8 mouse cellular contexts compared by ENCODE assay signal in genomic region chr6:108782526-108783183, GRCm38 (mm10). TPM values are rescaled to one million over a fixed set of nuclear protein-coding genes. Genes with fewer than 3 reads are reported as not detected.
DNase-seq lines count a peak whose midpoint lies in the region; ATAC-seq lines count a peak whose summit lies in the region.

TSS of gene Arl8b (plus strand) at chr6:108783099.

- H3K9me3 ChIP-seq in intestine, embryonic 14.5 days (ENCODE audit: control insufficient read depth, low read length) = no peaks in the 10 kb centered on the region

- H3K4me2 ChIP-seq in intestine, embryonic 14.5 days (ENCODE audit: low read length) = peak within 1 kb of the TSS; percentile 89

- 11% methylated on average over 36 of the region's 36 CpGs for WGBS in intestine, embryonic 14.5 days

- peak within 1 kb of the TSS; percentile 99 for H3K4me3 ChIP-seq in intestine, embryonic 14.5 days (ENCODE audit: low read depth, low read length)

- intact Hi-C loops in left cerebral cortex, postnatal 14 days (cut with DNase I) = loop anchor here (2.0 kb wide), 1 partner anchor 46 kb away; the partner anchor contains the start of gene Edem1

- no peaks in the 10 kb centered on the region for H3K36me3 ChIP-seq in intestine, embryonic 14.5 days (ENCODE audit: control insufficient read depth, insufficient read depth, low read length)

- H3K9ac ChIP-seq in intestine, embryonic 14.5 days (ENCODE audit: low read length) = peak within 1 kb of the TSS; percentile 94

- peak; percentile 96 to 98 for DNase-seq in adrenal gland, adult (ENCODE audit: inconsistent age in 2 of 2, low spot score in 1 of 2)
- DNase-seq in embryo, embryonic 10.5 days (ENCODE audit: low spot score) = peak; percentile 96
- peak; percentile 95 for DNase-seq in gastrocnemius, postnatal 25 days
- peak; percentile 98 for DNase-seq in intestine, embryonic 14.5 days (ENCODE audit: low spot score)
- DNase-seq in left cerebral cortex, postnatal 14 days (ENCODE audit: low spot score in 2 of 2) = peak; percentile 96
- peak; percentile 96 for DNase-seq in mesoderm, embryonic 11.5 days (ENCODE audit: low read depth, low spot score)
- peak; percentile 88 to 89 for DNase-seq in right cerebral cortex, postnatal 36 days (ENCODE audit: low spot score in 2 of 2)
- DNase-seq in yolk sac, embryonic 10.5 days (ENCODE audit: low spot score) = peak; percentile 90

- peak within 1 kb of the TSS; percentile 60 for H3K27ac ChIP-seq in intestine, embryonic 14.5 days (ENCODE audit: low read depth)

- no peaks in the 10 kb centered on the region for H3K27me3 ChIP-seq in intestine, embryonic 14.5 days (replicated peaks; ENCODE audit: control insufficient read depth, insufficient read depth, low read length)

- H3K4me1 ChIP-seq in intestine, embryonic 14.5 days (replicated peaks; ENCODE audit: control insufficient read depth, insufficient read depth, low read length) = peaks cover 13% of the 10 kb centered on the region

- ATAC-seq in intestine, embryonic 14.5 days (replicated peaks; ENCODE audit: low FRiP score, low TSS enrichment, low read depth) = peak; percentile 94

RNA-seq across cellular contexts. Expression of gene Arl8b, which starts in this region (rescaled TPM):
- total RNA-seq in gastrocnemius, postnatal 25 days (2021) = 10 to 100 TPM; 89.1 to 93.3 TPM
- 73.6 and 81.7 TPM in 2 replicates for polyA plus RNA-seq in intestine, embryonic 14.5 days (2014; fragmentation: Nextera tagmentation; extraction: Ambion mirVana)
- 100 to 1,000 TPM; 198 to 199 TPM for total RNA-seq in left cerebral cortex, postnatal 14 days (2021)

Comparison
In these comparisons a context has a peak if more than half of its experiments do, and no peak if none do; other contexts are left out.
1. Peak in every context shown above with its lines: DNase-seq, ATAC-seq, H3K4me3 ChIP-seq and H3K27ac ChIP-seq.